Mouse (Mus musculus) kidney, adult 11 months (tissue): ENCODE measurements at regions not wholly inside any gene's neighbourhood (a gene's known extent, or its start where the extent isn't known, plus 50 kb on each side); places are given as distances from the start of the nearest gene placed in this dataset.
"Not testable (repeated sequence)": the region's sequence is repeated elsewhere in the genome, so short reads cannot be mapped to it uniquely, and the experiment has no call there.

Source experiments
- DNase-seq: peaks from one replicate; pipeline ENCODE4 v3.0.0; 2022

DNA sequence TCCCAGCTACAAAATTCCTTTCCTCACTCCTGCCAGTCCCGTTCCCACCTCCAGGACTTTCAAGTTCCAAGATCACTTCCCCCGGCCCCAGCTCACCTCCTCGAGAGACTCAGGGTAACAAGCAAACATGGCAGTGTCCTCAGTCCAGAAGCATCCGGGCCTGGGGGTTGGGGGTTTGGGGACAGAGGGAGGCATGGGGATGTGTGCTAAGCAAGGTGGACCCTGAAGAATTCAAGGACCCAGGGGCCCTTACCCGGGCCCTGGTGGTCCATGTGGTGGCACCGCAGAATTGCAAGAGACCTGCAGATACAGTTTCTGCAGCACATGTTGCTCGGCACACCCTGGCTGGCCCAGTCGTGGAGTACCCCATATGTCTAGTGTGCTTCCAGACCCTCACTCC lies 269.9 kb upstream of the Ube2e3 start:
- DNase-seq: no peak

DNA sequence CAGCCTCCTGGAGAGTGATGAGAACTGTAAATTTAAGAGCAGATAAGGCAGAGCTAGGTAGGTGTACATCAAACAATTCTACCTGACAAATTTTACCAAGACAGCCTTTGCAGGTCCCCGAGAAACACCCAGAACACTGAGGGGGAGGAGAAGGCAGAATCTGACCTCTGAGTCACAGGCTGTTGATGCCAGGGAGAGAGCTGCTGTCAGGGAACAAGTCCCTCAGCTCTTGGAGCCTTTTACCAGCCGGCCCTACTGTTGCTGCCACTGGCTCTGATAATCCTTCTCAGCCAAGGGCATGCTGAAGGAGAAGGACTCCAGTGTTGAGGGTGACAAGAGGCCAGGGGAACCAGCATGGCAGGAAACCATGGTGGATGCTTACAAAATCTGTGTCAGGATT lies 271.7 kb upstream of the Ube2e3 start:
- DNase-seq: no peak

DNA sequence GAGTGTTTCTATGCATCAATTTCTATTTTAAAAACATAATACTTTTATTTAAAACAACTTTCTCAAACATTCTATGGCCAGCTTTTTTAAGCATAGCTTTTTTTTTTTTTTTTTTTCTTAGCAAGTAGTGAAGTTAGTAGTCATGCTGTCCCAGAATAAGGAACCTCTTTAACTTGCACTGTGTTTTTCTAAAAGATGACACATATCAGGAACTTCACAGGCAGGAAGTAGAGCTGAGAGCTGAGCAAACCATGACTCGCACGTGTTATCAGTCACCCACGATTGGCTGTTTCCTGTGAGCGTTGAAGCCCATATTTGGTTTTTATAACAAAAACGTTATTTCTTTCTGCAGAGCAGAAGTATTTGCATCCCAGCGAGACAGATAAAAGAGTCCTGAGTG lies 287.9 kb upstream of the Ube2e3 start:
- no peak for DNase-seq

DNA sequence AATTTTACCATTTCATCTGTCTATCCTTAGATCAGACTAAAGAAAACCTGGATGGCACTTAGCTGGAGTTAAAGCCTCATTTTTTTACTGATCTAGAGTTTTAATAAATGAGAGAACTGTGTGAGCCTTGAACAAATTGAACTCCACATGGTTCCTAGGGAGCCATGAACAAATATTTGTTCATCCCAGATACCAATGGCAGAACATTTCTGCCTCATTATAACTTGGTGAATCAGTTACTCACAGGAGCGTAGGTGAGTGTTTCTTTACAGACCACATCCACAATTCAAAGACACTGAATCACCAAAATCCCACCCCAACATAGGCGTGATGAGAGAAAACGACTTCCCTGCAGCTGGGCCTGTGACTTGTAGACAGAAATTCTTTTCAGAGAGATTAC lies 295.4 kb upstream of the Ube2e3 start:
- DNase-seq: no peak

DNA sequence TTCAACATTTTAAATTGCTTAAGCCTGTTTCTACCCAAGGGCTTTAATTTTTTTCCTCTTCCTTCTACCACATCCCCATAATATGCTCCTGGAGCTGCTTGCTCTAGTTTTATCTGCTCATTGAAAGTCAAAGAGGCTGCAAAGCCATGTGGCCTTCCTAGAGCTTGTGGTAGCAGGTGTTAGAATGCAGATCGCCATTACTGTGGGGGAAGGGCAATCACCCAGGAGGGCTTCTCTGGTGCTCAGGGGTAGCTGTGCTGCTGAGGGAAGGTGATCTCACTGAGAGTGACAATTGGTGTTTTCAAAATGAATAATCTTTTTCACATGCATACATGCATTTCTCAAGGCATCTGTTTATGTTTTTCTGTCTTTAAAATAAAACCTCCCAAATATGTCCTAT lies 309.8 kb upstream of the Ube2e3 start:
- DNase-seq: no peak

DNA sequence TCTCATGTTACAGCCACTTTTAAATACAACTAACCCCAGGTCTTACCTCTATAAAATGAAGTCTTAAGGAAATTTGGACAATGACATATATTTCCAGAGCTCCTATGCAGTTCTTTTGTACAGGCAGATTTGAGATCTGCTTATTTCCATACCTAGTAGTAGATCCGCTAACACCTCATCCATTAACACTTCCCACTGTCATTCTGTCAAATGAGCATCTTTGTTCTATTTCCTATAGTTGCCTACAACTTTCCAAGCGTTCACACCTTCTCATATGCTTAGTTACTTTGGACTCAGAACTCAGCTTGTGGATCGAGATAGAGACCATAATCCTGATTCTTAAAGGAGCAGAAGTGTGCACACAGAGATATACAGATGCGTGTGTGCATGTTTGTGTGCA lies 316.8 kb upstream of the Ube2e3 start:
- no peak for DNase-seq

DNA sequence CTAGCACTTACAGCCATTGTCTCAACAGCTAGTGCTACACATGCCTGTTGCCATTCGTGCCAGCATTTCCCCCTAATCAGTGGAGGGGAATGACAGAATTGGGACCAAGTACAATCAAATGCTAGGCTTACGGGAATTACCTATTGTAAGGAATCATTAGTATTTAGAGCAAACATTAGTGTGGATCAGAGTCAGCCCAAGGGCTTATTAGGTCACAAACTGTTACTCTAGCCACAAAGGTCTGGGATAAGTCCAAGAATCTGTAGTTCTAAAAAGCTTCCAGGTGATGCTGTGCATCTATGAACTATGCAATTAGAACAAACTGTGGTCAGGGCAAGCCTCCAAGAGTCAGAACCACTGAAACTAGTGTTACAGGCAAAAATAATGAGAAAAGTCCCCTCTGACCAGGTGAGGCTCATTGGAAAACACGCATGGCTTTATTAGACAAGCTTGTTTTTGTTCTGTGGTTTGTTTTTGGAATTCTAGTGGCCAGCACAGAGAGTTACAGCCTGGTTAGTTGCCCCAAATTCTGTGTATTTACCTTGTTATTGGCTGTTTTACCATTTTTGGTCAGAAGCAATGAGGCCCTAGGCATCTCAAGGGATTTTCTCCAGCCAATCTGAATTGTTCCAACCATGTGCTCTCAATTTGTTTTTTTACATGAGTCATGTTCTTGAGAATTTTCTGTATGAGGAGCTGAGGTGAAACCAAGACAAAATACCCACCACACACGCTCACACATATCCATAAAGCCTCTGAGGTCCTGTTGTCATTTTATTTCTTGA lies 319.0 kb upstream of the Ube2e3 start:
- no peak for DNase-seq

DNA sequence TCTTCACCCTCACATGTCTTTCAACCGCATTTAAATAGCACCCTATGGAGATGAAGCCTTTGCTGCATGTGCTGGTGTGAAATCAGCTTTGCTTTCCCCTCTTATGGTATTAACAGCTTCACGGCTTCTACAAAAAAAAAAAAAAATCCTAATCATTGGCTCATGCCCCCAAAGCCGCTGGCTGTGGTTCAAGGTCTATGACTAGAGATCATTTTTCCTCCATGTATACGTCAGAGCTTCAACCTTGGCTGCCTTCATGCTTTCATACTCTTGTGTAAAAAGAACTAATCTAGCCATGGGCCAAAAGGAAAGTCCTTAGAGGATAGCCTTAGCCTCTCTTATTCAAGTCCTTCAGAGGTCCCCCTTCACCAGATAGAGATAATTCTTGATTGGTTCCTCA lies 320.6 kb upstream of the Ube2e3 start:
- DNase-seq: no peak

DNA sequence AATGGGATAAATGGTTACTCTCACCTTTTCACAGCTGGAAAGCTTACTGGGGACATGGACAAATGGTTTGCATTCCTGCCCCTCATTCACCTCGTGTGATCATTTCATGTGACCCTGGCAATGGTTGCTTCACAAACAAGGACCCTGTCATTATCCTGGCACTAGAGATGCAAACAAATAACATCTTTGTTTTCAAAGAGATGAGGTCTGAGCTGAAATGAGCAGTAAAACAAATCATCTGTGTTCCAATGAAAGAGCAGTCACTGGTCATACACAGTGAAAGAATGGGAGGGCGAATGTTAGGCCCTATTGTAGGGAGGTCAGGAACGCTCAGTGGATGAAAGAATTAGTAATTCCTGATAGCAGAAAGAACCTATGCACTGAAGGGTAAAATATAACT lies 327.5 kb upstream of the Ube2e3 start:
- DNase-seq: no peak

DNA sequence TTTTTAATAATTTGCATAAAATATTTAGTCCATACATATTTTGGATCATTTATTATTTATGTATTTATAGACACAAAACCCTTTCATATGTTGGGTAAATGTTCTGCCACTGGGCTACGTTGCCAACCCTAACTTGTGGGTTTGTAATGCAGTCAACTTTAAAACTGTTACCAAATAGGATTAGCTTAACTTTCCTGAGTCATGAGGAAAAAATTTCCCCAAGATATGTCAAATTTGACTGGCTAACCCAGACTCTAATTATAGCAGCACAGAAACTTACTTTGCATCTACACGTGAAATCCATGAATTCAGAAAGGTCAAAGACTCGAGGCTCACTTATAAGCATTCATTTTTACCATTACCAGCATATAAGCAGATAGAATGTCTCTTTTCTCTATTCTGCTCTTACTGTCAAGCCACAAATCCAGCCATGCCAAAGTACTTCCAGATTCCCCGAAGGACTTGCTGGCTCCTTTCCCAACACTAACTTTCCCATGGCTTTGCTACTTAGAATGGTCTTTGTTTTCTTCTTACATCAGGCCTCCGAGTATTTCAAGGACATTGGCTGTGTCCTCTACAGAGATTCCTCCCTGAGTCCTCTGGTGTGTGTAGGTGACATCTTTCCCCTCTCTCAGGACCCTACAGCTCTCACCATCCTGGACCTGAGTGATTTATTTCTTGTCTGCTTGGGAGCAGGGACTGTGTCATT lies 328.2 kb upstream of the Ube2e3 start:
- DNase-seq: no peak

DNA sequence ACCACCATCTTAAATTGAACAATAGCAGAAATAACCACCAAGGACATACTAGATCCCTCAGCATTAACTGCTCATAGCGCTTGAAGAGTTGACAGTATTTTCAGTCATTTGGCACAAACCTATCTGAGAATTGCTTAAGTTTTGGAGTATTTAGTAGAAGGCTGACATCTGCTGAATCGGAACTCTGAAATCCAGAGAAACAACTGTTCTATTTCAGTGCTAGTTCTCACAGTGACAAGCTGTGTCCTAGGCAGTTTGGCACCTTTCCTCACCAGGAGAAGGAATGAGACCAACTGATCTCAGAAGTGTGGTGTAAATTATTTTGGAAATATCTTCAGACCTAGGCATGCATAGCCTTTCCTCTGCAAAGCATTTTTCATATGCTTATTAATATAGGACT lies 330.4 kb upstream of the Ube2e3 start:
- DNase-seq: no peak

DNA sequence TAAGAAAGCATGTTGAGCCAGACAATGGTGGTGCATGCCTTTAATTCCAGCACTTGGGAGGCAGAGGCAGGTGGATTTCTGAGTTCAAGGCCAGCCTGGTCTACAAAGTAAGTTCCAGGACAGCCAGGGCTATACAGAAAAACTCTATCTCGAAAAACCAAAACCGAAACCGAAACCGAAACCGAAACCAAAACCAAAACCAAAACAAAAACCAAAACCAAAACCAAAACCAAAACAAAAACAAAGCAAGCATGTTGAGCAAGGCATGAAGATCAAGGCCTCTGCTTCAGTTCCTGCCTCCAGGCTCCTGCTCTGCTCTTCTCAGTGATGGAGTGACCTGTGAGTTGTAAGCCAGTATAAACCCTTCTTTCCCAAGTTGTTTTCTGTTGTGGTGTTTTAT lies 334.0 kb upstream of the Ube2e3 start:
- DNase-seq: not testable (repeated sequence)

DNA sequence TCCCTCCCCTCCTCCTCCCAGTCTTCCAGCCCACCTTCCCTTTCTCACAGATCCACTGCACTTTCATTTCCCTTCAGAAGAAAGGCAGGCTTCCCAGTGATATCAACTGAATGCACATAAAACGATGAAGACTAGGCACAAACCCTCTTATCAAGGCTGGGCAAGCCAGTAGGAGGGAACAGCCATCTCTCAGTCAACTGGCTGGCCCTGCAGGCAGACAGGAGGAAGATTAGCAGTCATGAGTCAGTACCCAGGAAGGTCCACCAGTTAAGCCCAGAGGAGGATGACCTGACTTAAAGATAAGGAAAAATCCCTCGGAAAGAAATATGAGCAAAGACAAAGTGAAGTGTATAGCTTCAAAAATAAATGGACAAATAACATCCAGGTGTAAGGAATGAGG lies 337.4 kb upstream of the Ube2e3 start:
- DNase-seq: no peak

DNA sequence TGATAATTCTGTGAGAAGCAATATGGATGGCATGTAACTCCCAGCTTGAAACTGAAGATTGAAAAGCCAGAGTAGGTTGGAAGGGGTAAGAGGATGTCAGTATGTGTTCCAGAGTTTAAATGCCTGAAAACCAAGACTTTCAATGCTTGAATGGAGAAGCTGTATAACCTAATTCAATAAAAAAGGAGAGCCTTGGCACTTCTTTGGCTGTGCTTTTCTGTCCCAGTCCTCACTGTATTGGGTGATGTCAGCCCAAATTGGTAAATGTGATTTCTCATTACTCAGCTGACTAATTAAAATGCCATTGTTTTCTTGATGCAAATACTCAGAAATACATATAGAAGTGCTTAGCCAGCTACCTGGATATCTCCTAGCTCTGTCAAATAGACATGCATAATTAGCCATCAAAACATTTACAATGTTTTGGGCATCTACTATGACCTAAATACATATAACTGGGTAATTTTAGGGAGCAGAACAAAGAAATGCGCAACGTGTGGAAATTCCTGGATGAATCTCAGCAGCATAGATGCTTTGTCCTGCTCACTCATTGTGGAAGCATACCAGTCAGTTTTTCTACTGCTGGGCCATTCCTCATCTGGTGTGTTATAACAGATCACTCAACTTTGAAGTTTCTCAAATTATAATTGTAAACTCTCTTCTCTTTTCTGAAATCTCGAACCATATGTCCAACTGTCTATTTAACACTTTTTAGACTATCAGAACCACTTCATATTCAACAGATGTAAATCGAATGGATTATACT lies 347.5 kb upstream of the Ube2e3 start:
- DNase-seq: no peak

DNA sequence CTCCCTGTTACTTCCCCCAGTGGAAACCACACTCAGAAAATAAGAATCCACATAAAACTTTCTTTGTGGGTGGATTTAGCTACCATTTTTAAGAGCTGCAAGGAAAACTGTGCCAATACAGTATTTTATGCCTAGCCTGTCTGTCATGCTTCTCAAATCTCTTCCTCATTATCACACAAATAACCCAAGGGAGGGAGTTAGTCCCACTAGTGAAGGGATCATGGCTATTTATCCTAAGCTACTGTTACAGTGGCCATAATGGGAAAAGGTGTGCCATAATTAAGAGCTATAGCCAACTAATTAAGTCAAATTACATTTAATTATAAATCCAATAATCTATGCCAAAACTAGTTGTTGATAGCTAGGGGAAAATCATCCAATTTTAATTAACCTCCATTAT lies 374.8 kb upstream of the Ube2e3 start:
- DNase-seq: no peak

DNA sequence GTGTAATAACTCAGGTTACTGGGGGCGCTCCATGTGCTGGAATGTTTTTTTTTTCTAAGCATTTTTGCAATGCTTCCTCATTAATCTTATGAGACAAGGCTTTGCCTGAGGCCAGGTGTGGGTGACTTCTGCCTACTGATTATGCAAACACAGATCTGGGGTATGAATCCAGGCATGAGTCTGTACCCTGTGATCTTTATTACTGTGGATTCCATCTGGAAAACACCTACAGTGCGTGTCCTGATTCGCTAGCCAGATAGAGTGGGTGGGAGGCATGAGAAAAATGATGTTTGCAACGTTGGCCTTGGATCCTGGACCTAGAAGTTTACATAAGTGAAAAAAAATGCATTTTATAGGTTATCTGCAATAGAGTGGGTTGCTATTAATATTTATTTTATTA lies 387.9 kb upstream of the Ube2e3 start:
- DNase-seq: no peak

DNA sequence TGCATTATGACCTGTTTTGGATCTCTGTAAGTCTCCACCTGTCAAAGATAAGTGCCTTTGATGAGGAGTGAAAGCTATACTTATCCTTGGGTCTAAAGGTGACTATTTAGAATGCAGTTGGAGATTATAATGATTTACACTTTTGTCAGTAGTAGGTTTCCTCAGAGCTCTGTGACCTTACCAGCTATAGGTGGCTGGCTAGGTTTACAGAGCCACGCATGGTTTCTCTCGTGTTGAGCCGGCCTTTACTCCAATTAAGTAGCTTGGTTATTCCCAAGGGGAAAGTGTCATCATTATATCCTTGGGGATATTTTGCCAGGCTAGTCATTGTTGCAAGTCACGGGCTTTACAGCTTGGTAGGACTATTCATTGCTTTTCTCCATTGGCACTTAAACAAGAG lies 408.5 kb upstream of the Ube2e3 start:
- DNase-seq: no peak

DNA sequence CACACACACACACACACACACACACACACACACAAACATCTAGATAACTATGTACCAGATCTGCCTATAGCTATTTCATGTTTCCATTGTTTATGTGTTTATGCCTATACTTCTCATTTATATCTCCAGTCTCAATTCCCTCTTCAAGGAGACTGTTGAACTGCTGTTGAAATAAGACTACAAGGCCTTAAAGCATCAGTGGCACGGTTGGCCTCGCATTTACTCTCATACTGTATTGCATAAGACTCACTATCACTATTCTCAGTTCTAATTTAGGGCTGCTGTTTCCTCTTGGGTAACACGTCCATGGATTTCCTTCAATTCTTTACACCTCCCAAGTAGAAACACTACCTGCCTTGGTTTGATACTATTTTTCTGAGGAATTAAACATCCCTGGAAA lies 414.5 kb upstream of the Ube2e3 start:
- no peak for DNase-seq

DNA sequence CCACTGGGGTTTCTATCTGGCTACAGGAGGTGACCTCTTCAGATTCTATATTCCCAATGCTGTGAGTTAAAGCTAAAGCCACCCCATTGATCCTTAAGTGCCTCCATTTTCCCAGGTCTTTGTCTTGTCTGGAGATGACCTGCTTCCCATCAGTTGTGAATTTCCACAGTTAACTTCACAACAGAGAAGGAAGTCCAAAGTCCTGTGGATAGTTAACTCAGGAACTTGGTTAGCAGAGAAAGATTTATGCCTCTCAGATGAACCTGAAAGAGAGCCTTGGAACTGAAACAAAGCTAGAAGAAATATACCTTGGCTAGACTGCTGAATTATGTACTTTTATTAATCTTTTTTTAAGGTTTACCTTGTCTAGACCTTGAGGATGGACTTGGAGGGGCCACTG lies 431.1 kb upstream of the Ube2e3 start:
- no peak for DNase-seq

DNA sequence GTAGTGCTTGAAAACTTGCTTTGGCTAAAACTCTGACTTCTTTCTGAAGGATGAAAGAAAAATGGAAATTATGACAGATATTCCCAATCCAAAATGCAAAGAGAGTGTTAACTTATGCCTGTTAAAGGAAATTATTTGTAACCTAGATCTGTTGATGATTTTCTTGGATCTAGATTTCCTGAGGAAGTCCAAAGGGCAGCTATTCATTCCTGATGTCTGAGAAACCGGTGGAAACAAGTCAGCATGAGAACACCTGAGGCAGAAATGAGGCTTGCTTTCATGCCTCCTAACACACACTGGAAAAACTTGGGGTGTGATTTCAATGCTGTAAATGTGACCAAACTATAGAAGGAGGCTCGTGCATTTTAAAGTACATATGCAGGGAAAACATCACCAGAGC lies 432.9 kb upstream of the Ube2e3 start:
- no peak for DNase-seq

DNA sequence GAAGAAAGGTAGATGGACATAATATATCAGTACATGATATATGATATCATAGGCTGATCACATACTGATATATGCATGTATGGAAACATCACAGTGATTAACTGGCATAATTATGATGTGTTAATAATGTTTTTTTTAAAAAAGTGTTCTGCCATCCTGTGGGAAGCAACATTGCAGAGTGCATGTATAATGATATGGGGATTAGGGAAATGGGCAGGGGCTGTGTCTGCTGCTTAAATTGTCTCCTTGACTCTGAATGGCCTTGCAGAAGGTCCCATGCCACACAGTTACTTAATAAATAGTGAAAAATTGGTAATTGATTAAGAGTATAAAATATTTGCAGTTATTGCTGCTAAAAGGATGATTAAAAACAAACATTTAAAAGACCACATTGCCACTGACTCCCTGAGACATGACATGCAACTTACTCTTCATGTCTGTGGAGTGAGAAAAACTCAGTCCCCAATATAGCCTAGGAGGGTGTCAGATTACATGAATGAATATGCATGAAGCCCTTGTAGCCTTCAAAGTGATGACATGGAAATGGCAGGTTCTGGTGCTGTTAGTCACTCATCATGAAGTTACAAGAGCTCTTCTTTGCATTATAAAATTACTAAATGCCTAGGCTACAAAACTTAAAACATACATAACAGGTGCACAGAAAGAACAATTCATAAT lies 440.1 kb upstream of the Ube2e3 start:
- DNase-seq: no peak

DNA sequence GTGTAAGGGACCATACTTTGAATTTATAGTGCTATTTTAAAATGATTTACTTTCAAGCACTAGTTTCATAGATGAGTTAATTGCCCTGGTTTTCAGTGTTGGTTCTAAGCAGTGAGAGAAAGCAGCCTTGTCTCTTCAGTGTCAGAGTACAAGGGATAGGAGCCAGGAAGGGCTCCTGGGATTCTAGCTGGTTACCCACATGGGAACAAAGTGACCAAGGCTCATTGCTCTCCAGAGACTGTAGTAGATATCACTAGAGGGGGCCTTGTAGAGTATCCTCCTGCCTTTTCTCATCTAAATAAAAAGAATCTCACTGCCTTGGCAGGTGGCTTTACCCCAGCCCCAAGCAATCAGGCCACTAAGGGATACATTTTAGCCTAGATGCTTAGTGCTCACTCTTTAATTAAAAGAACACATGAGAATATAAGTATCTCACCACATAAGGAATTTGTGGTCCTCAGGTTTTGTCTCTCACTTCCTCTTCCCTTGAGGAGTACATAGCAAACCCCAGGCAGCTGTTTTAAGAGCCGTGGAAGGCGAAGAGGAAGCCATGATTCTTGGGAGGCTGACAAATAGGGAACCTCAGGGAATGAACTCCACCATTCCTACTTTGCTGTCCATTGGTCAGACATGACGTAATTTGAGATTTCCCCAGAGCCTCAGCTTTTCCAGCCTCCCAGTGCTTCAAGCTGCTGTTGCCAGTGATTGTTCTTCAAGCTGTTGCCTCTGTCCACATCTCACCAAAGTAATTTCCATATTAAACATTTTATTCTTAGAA lies 449.2 kb upstream of the Ube2e3 start:
- no peak for DNase-seq
